Mouse (Mus musculus) midbrain, postnatal 0 days (tissue): Measurements from ENCODE around the gene Yy1. TPM values are rescaled to one million over a fixed set of nuclear protein-coding genes. Genes with fewer than 3 reads are reported as not detected.
A peak's percentile ranks its signal among the peaks of the same experiment; 100 is the strongest.

Source experiments
- ATAC-seq: fragments of 200-750 bp; cut with Nextera tagmentation; 2 replicates; pipeline ENCODE4 v1.8.0; 2017; ENCODE audit warnings: moderate number of reproducible peaks, mild to moderate bottlenecking, moderate TSS enrichment, moderate library complexity; ENCODE audit not compliant: low FRiP score
- DNase-seq: peaks from one replicate; pipeline ENCODE4 v3.0.0-alpha.2; 2015; ENCODE audit warnings: low spot score
- H3K27ac ChIP-seq: fragments of 300-500 bp; sonication (generic); 2 replicates; pipeline ENCODE4 v1.5.1; 2014; ENCODE audit warnings: low read depth, mild to moderate bottlenecking, low read length, mixed read lengths
- H3K27me3 ChIP-seq: fragments of 300-500 bp; sonication (generic); 2 replicates; pipeline ENCODE4 v1.6.1; 2014; ENCODE audit warnings: low read length, control low read depth, mixed read lengths; ENCODE audit not compliant: insufficient read depth
- H3K36me3 ChIP-seq: fragments of 300-500 bp; sonication (generic); 2 replicates; pipeline ENCODE4 v1.6.1; 2014; ENCODE audit warnings: low read length, control low read depth, mixed read lengths; ENCODE audit not compliant: insufficient read depth
- H3K4me1 ChIP-seq: fragments of 300-500 bp; sonication (generic); 2 replicates; pipeline ENCODE4 v1.6.1; 2014; ENCODE audit warnings: mild to moderate bottlenecking, control low read depth, antibody characterized with exemption, low read length, mixed read lengths; ENCODE audit not compliant: insufficient read depth
- H3K4me2 ChIP-seq: fragments of 300-500 bp; sonication (generic); 2 replicates; pipeline ENCODE4 v1.6.1; 2014; ENCODE audit warnings: low read depth, mild to moderate bottlenecking, low read length, mixed read lengths; ENCODE audit not compliant: poor library complexity, severe bottlenecking
- H3K4me3 ChIP-seq: fragments of 300-500 bp; sonication (generic); 2 replicates; pipeline ENCODE4 v1.5.1; 2014; ENCODE audit warnings: low read depth, mild to moderate bottlenecking, low read length, moderate library complexity
- H3K9ac ChIP-seq: fragments of 300-500 bp; sonication (generic); replicated peaks from 2 replicates; pipeline ENCODE4 v1.6.1; 2014; ENCODE audit warnings: mild to moderate bottlenecking, low read length, moderate library complexity, mixed read lengths; ENCODE audit not compliant: poor library complexity, severe bottlenecking
- H3K9me3 ChIP-seq: fragments of 300-500 bp; sonication (generic); 2 replicates; pipeline ENCODE4 v1.6.1; 2016; ENCODE audit warnings: low read length, control low read depth
- CTCF ChIP-seq: IDR thresholded peaks from 2 replicates; pipeline ENCODE4 v1.5.1; 2016; ENCODE audit warnings: antibody characterized with exemption, mild to moderate bottlenecking
- WGBS: fragments of 180-500 bp; shearing (Covaris S2); extraction: QIAGEN DNeasy Blood & Tissue Kit; methylation state at CpG from one replicate; pipeline ENCODE4 v1.1.7; 2014; 5-methylcytosine and 5-hydroxymethylcytosine counted together
- polyA plus RNA-seq: library from polyadenylated mRNA; unstranded; fragments of >200 nt; fragmentation: Nextera tagmentation; extraction: Ambion mirVana; gene quantifications from 2 replicates; pipeline ENCODE4 v1.2.1, GENCODE M21; 2015
- total RNA-seq: library from RNA; depleted of rRNA; stranded (reverse); fragments of >200 nt; gene quantifications from 2 replicates; pipeline ENCODE4 v1.2.3, GENCODE M21; 2014

The Yy1 gene
- total and polyA plus RNA-seq, 2 experiments from 2014 or later = 9.2 to 38.3 TPM

DNA sequence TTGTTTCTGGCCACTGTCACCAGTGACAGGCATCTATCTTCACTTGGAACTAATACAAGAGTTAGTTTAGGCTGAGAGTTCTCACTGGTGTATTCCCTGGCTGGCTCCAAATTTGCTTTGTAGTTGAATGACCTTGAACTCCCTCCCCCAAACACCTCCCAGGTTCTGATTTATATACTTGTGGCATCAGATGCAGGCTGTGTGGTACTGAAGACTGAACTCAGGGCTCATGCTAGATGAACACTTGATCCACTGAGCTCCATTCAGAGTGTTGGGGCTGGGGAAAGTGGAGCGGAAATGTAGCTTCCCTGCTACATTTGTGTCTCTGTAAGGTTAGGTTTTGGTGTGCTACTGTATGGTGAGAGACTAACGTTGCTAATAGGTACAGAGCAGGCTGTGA, 11.6 kb downstream of the Yy1 start:
- H3K9me3 ChIP-seq = no peaks in the 10 kb centered on the region
- 0 out of 2 replicates have a peak, but pooled peaks cover 3% of the 10 kb centered on the region for H3K36me3 ChIP-seq
- TF ChIP-seq CTCF = no peak
- DNase-seq (no peak), ATAC-seq (no peak)
- no peak overlapping the region for H3K9ac ChIP-seq
- no peaks in the 10 kb centered on the region for H3K4me1 ChIP-seq
- WGBS = 86% methylated on average over 2 of the region's 2 CpGs
- H3K4me3 ChIP-seq = no peak overlapping the region
- H3K27ac ChIP-seq = no peak overlapping the region
- no peaks in the 10 kb centered on the region for H3K27me3 ChIP-seq
- no peak overlapping the region for H3K4me2 ChIP-seq

DNA sequence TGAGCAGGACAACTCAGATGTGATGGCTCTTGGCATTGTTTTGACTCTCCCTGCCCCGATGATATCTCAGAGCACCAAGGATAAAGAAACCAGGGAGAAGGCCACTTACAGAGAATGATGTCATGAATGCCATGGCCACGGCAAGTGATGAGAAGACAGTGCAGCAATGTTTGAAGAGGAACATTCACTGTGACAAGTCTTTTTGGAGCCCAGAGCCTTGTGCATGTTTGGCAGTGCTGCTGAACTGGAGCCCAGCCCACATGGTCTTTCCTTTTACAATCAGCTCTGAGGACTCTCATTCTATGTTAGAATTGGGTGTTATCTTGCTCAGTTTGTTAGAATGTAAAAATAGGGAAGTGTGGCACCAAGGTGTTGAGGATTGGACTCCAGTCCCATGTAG, 15.7 kb downstream of the Yy1 start:
- 79% methylated on average over 2 of the region's 2 CpGs for WGBS

DNA sequence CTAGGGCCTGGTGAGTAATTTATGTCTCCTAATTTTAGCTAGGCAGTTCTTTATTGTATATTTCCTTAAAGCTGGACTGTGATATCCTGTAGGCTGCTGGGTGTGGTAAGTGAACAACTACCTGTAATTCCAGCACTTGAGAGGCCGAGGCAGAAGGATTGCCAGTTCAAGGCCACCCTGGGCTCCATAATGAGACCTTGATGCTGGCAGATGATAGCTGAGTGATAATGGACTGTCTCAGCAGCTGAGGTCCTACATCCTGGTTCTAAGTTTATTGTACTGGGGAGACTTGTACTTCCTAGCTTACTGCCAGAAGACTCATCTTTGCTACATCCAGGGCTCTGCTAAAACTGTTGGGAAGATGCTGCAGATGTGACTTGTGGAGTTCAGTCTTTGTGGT, 17.0 kb downstream of the Yy1 start:
- WGBS = 96% methylated on average over 1 of the region's 1 CpGs
- Histone ChIP-seq H3K27ac (no peak overlapping the region), H3K36me3 (peaks cover 9% of the 10 kb centered on the region; the same call in 1 of the 2 replicates), H3K9ac (no peak overlapping the region), H3K4me1 (0 out of 2 replicates have a peak, but pooled peaks cover 3% of the 10 kb centered on the region), H3K9me3 (no peaks in the 10 kb centered on the region), H3K27me3 (no peaks in the 10 kb centered on the region), H3K4me2 (no peak overlapping the region), H3K4me3 (no peak overlapping the region)
- ATAC-seq = no peak
- DNase-seq = no peak
- TF ChIP-seq CTCF = no peak

More for the DNA sequence above, 15.7 kb downstream of the Yy1 start:
- no peak for TF ChIP-seq CTCF
- H3K36me3 ChIP-seq = 0 out of 2 replicates have a peak, but pooled peaks cover 3% of the 10 kb centered on the region
- H3K4me3 ChIP-seq = no peak overlapping the region
- H3K27me3 ChIP-seq = no peaks in the 10 kb centered on the region
- H3K4me2 ChIP-seq = no peak overlapping the region
- H3K9ac ChIP-seq = no peak overlapping the region
- DNase-seq (no peak), ATAC-seq (no peak)
- 0 out of 2 replicates have a peak overlapping the region, but pooled peaks have one; percentile 7 for H3K27ac ChIP-seq
- H3K9me3 ChIP-seq = no peaks in the 10 kb centered on the region
- 0 out of 2 replicates have a peak, but pooled peaks cover 3% of the 10 kb centered on the region for H3K4me1 ChIP-seq

GRCm38 (mm10) chr12:108810309-108810708, 17.5 kb downstream of the Yy1 start:
- ATAC-seq = no peak
- 91% methylated on average over 7 of the region's 7 CpGs for WGBS
- peaks cover 13% of the 10 kb centered on the region; the same call in 1 of the 2 replicates for H3K36me3 ChIP-seq

DNA sequence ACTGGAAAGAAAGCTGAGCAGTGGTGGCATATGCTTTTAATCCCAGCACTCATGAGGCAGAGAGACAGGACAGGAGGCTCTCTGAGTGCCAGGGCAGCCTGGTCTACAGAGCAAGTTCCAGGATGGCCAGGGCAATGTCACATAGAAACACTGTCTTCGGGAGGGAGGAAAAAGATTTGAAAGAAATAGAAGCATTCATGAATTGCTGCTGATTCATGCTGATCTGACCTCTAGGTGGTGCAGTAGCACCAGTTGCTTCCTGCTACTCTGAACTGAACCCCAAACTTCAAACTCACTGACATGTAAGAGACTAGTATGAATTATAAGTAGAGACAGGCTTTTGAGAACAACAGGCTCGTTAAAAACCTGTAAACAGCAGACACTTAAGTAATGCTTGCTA, 18.4 kb downstream of the Yy1 start:
- Histone ChIP-seq H3K4me3 (no peak overlapping the region), H3K4me2 (no peak overlapping the region), H3K9ac (no peak overlapping the region), H3K27ac (no peak overlapping the region), H3K9me3 (no peaks in the 10 kb centered on the region), H3K36me3 (peaks cover 15% of the 10 kb centered on the region; the same call in 1 of the 2 replicates), H3K4me1 (0 out of 2 replicates have a peak, but pooled peaks cover 3% of the 10 kb centered on the region), H3K27me3 (no peaks in the 10 kb centered on the region)
- peak; percentile 73 for TF ChIP-seq CTCF
- DNase-seq = peak; percentile 47
- WGBS = 64% methylated on average over 2 of the region's 2 CpGs
- no peak for ATAC-seq

More at GRCm38 (mm10) chr12:108810309-108810708, 17.5 kb downstream of the Yy1 start:
- H3K27me3 ChIP-seq = no peaks in the 10 kb centered on the region
- H3K4me2 ChIP-seq = no peak overlapping the region
- H3K4me3 ChIP-seq = no peak overlapping the region
- H3K9me3 ChIP-seq = no peaks in the 10 kb centered on the region
- H3K27ac ChIP-seq = no peak overlapping the region
- H3K9ac ChIP-seq = no peak overlapping the region
- DNase-seq = no peak
- 0 out of 2 replicates have a peak, but pooled peaks cover 3% of the 10 kb centered on the region for H3K4me1 ChIP-seq
- TF ChIP-seq CTCF = no peak

DNA sequence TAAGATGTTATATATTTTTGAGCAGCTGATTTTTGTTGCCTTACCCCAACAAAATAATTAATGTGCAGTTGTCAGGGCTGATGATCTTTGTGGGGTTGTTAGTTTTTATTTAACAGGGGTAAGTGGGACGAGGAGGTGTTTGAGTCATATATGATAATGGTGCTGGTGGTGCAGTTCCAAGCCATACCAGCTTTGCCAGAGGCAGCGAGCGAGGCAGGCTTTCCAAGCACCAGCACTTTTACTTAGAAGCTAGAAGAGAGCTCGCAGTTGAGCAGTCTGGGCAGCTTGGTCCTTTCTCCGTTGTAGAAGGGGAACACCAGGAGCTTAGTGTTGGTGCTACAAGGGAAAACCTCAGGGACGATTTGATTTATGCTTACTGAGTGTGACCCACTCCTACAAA, 19.7 kb downstream of the Yy1 start:
- Histone ChIP-seq H3K36me3 (peaks cover 12% of the 10 kb centered on the region; the same call in 1 of the 2 replicates), H3K9me3 (no peaks in the 10 kb centered on the region), H3K4me3 (no peak overlapping the region), H3K27me3 (no peaks in the 10 kb centered on the region), H3K27ac (no peak overlapping the region), H3K4me2 (no peak overlapping the region), H3K9ac (no peak overlapping the region), H3K4me1 (0 out of 2 replicates have a peak, but pooled peaks cover 3% of the 10 kb centered on the region)
- TF ChIP-seq CTCF = no peak
- WGBS = 89% methylated on average over 6 of the region's 6 CpGs
- no peak for ATAC-seq
- DNase-seq = no peak
